Mouse (Mus musculus) frontal cortex, postnatal 36 days (tissue): ENCODE data around the gene Ccdc96.
A peak's percentile ranks its signal among the peaks of the same experiment; 100 is the strongest.

Experiments
- DNase-seq, 2 experiments: peaks; one replicate each; pipeline ENCODE4 v3.0.0; 2022; ENCODE audit warnings: low spot score in 2 of 2

The Ccdc96 gene

GRCm38 (mm10) chr5:36472876-36473655, 11.3 kb upstream of the Ccdc96 start:
- DNase-seq = no peak

GRCm38 (mm10) chr5:36474283-36474682, 10.1 kb upstream of the Ccdc96 start:
- DNase-seq = peak; percentile 67 to 76

GRCm38 (mm10) chr5:36477486-36477885, 6.9 kb upstream of the Ccdc96 start:
- no peak for DNase-seq

GRCm38 (mm10) chr5:36478540-36479420, 5.6 kb upstream of the Ccdc96 start:
- DNase-seq = no peak

- no peak for DNase-seq
Measured at GRCm38 (mm10) chr5:36479735-36480134, 4.7 kb upstream of the Ccdc96 start.

- DNase-seq = no peak
Measured at GRCm38 (mm10) chr5:36480398-36480797, 4.0 kb upstream of the Ccdc96 start.

GRCm38 (mm10) chr5:36481114-36481513, 3.3 kb upstream of the Ccdc96 start:
- DNase-seq = no peak

- DNase-seq = peak; percentile 34 to 48
Measured at GRCm38 (mm10) chr5:36483203-36484101, 936 bp upstream of the Ccdc96 start.

- no peak for DNase-seq
Measured at GRCm38 (mm10) chr5:36485306-36485705, 918 bp downstream of the Ccdc96 start.

- DNase-seq = no peak
Measured at GRCm38 (mm10) chr5:36489225-36489624, 4.8 kb downstream of the Ccdc96 start.

- DNase-seq = peak; percentile 36 to 59
Measured at GRCm38 (mm10) chr5:36493919-36494318, 9.5 kb downstream of the Ccdc96 start.

GRCm38 (mm10) chr5:36494709-36495108, 10.3 kb downstream of the Ccdc96 start:
- no peak for DNase-seq

GRCm38 (mm10) chr5:36505235-36505634, 20.8 kb downstream of the Ccdc96 start:
- DNase-seq = no peak

- DNase-seq = no peak
Measured at GRCm38 (mm10) chr5:36505643-36506042, 21.3 kb downstream of the Ccdc96 start.

- DNase-seq = no peak
Measured at GRCm38 (mm10) chr5:36508351-36508750, 24.0 kb downstream of the Ccdc96 start.

GRCm38 (mm10) chr5:36510956-36511355, 26.6 kb downstream of the Ccdc96 start:
- no peak for DNase-seq

- no peak for DNase-seq
Measured at GRCm38 (mm10) chr5:36515126-36515525, 30.7 kb downstream of the Ccdc96 start.

- DNase-seq = no peak
Measured at GRCm38 (mm10) chr5:36515558-36515957, 31.2 kb downstream of the Ccdc96 start.

GRCm38 (mm10) chr5:36517596-36517995, 33.2 kb downstream of the Ccdc96 start:
- DNase-seq = no peak

GRCm38 (mm10) chr5:36519751-36520150, 35.4 kb downstream of the Ccdc96 start:
- DNase-seq = no peak

GRCm38 (mm10) chr5:36522782-36523181, 38.4 kb downstream of the Ccdc96 start:
- DNase-seq = no peak

GRCm38 (mm10) chr5:36523219-36523703, 38.9 kb downstream of the Ccdc96 start:
- no peak for DNase-seq
